Mouse (Mus musculus): ENCODE measurements at regions not wholly inside any gene's neighbourhood (a gene's known extent, or its start where the extent isn't known, plus 50 kb on each side); places are given as distances from the start of the nearest gene placed in this dataset.

- no peaks in the 10 kb centered on the region for H3K36me3 ChIP-seq (ENCODE audit: control insufficient read depth, insufficient read depth, low read length, poor library complexity, severe bottlenecking)
- H3K4me1 ChIP-seq (ENCODE audit: control insufficient read depth in 2 of 2, insufficient read depth in 2 of 2, low read length in 2 of 2, poor library complexity in 1 of 2): no peaks in the 10 kb centered on the region; a peak in 1 of 4 replicates
- no peak overlapping the region for H3K4me3 ChIP-seq (ENCODE audit: insufficient read depth in 1 of 2, low read depth in 1 of 2, low read length in 2 of 2, poor library complexity in 1 of 2, severe bottlenecking in 1 of 2)
- no peak for TF ChIP-seq ZNF384 (IDR thresholded peaks at IDR 0.05; ENCODE audit: low read depth, low read length)
- no peak for TF ChIP-seq HCFC1 (IDR thresholded peaks at IDR 0.05; ENCODE audit: borderline replicate concordance, insufficient read depth, low read length)
- no peak for TF ChIP-seq MAFK (IDR thresholded peaks at IDR 0.05; ENCODE audit: insufficient read depth, low read depth, low read length)
- TF ChIP-seq CHD2 (IDR thresholded peaks at IDR 0.05; ENCODE audit: low read depth, low read length): no peak
- TF ChIP-seq ZC3H11A (IDR thresholded peaks at IDR 0.05; ENCODE audit: borderline replicate concordance, low read depth, low read length): no peak
- H3K9me3 ChIP-seq (ENCODE audit: control insufficient read depth, insufficient read depth, low read depth, low read length): no peaks in the 10 kb centered on the region
- no peak overlapping the region for H3K9ac ChIP-seq (ENCODE audit: insufficient read depth, low read depth, low read length, poor library complexity, severe bottlenecking)
- DNase-seq (ENCODE audit: low read depth, low spot score): no peak
- in situ Hi-C loops (cut with MboI; ENCODE audit: low sequenced_read_pairs in 2 of 2, unreplicated experiment in 2 of 2): no loop called here
- no peak overlapping the region for H3K27ac ChIP-seq (ENCODE audit: insufficient read depth, low read depth, low read length, poor library complexity, severe bottlenecking)
Measured at GRCm38 (mm10) chr12:46025266-46025665, 793.5 kb downstream of the Nova1 start.

- Histone ChIP-seq H3K9ac (ENCODE audit: insufficient read depth, low read depth, low read length, poor library complexity, severe bottlenecking) (no peak overlapping the region), H3K36me3 (ENCODE audit: control insufficient read depth, insufficient read depth, low read length, poor library complexity, severe bottlenecking) (no peaks in the 10 kb centered on the region), H3K27ac (ENCODE audit: insufficient read depth, low read depth, low read length, poor library complexity, severe bottlenecking) (no peak overlapping the region), H3K4me3 (ENCODE audit: insufficient read depth in 1 of 2, low read depth in 1 of 2, low read length in 2 of 2, poor library complexity in 1 of 2, severe bottlenecking in 1 of 2) (no peak overlapping the region), H3K4me1 (ENCODE audit: control insufficient read depth in 2 of 2, insufficient read depth in 2 of 2, low read length in 2 of 2, poor library complexity in 1 of 2) (no peaks in the 10 kb centered on the region; a peak in 1 of 4 replicates), H3K9me3 (ENCODE audit: control insufficient read depth, insufficient read depth, low read depth, low read length) (no peaks in the 10 kb centered on the region)
- no peak for TF ChIP-seq ZC3H11A (IDR thresholded peaks at IDR 0.05; ENCODE audit: borderline replicate concordance, low read depth, low read length)
- no peak for TF ChIP-seq ZNF384 (IDR thresholded peaks at IDR 0.05; ENCODE audit: low read depth, low read length)
- TF ChIP-seq MAFK (IDR thresholded peaks at IDR 0.05; ENCODE audit: insufficient read depth, low read depth, low read length): no peak
- TF ChIP-seq HCFC1 (IDR thresholded peaks at IDR 0.05; ENCODE audit: borderline replicate concordance, insufficient read depth, low read length): no peak
- no peak for TF ChIP-seq CHD2 (IDR thresholded peaks at IDR 0.05; ENCODE audit: low read depth, low read length)
- no peak for DNase-seq (ENCODE audit: low read depth, low spot score)
- in situ Hi-C loops (cut with MboI; ENCODE audit: low sequenced_read_pairs in 2 of 2, unreplicated experiment in 2 of 2): no loop called here
Measured at GRCm38 (mm10) chr12:46021546-46021910, 797.2 kb downstream of the Nova1 start.

GRCm38 (mm10) chr12:46020835-46021545 is 797.7 kb downstream of the Nova1 start:
- Histone ChIP-seq H3K4me3 (ENCODE audit: insufficient read depth in 1 of 2, low read depth in 1 of 2, low read length in 2 of 2, poor library complexity in 1 of 2, severe bottlenecking in 1 of 2) (no peak overlapping the region), H3K27ac (ENCODE audit: insufficient read depth, low read depth, low read length, poor library complexity, severe bottlenecking) (no peak overlapping the region), H3K4me1 (ENCODE audit: control insufficient read depth in 2 of 2, insufficient read depth in 2 of 2, low read length in 2 of 2, poor library complexity in 1 of 2) (no peaks in the 10 kb centered on the region; a peak in 1 of 4 replicates), H3K36me3 (ENCODE audit: control insufficient read depth, insufficient read depth, low read length, poor library complexity, severe bottlenecking) (no peaks in the 10 kb centered on the region), H3K9ac (ENCODE audit: insufficient read depth, low read depth, low read length, poor library complexity, severe bottlenecking) (no peak overlapping the region), H3K9me3 (ENCODE audit: control insufficient read depth, insufficient read depth, low read depth, low read length) (no peaks in the 10 kb centered on the region)
- no peak for DNase-seq (ENCODE audit: low read depth, low spot score)
- no peak for TF ChIP-seq MAFK (IDR thresholded peaks at IDR 0.05; ENCODE audit: insufficient read depth, low read depth, low read length)
- no peak for TF ChIP-seq ZC3H11A (IDR thresholded peaks at IDR 0.05; ENCODE audit: borderline replicate concordance, low read depth, low read length)
- TF ChIP-seq HCFC1 (IDR thresholded peaks at IDR 0.05; ENCODE audit: borderline replicate concordance, insufficient read depth, low read length): no peak
- no peak for TF ChIP-seq CHD2 (IDR thresholded peaks at IDR 0.05; ENCODE audit: low read depth, low read length)
- no peak for TF ChIP-seq ZNF384 (IDR thresholded peaks at IDR 0.05; ENCODE audit: low read depth, low read length)
- in situ Hi-C loops (cut with MboI; ENCODE audit: low sequenced_read_pairs in 2 of 2, unreplicated experiment in 2 of 2): no loop called here

GRCm38 (mm10) chr12:45977691-45978414 is 840.9 kb downstream of the Nova1 start:
- no peak for TF ChIP-seq MAFK (IDR thresholded peaks at IDR 0.05; ENCODE audit: insufficient read depth, low read depth, low read length)
- TF ChIP-seq ZC3H11A (IDR thresholded peaks at IDR 0.05; ENCODE audit: borderline replicate concordance, low read depth, low read length): no peak
- no peak for TF ChIP-seq CHD2 (IDR thresholded peaks at IDR 0.05; ENCODE audit: low read depth, low read length)
- TF ChIP-seq ZNF384 (IDR thresholded peaks at IDR 0.05; ENCODE audit: low read depth, low read length): no peak
- TF ChIP-seq HCFC1 (IDR thresholded peaks at IDR 0.05; ENCODE audit: borderline replicate concordance, insufficient read depth, low read length): no peak

More at GRCm38 (mm10) chr12:45977691-45978414, 840.9 kb downstream of the Nova1 start:
- DNase-seq (ENCODE audit: low read depth, low spot score): no peak
- H3K9ac ChIP-seq (ENCODE audit: insufficient read depth, low read depth, low read length, poor library complexity, severe bottlenecking): no peak overlapping the region
- H3K36me3 ChIP-seq (ENCODE audit: control insufficient read depth, insufficient read depth, low read length, poor library complexity, severe bottlenecking): no peaks in the 10 kb centered on the region
- in situ Hi-C loops (cut with MboI; ENCODE audit: low sequenced_read_pairs in 2 of 2, unreplicated experiment in 2 of 2): no loop called here
- H3K4me3 ChIP-seq (ENCODE audit: insufficient read depth in 1 of 2, low read depth in 1 of 2, low read length in 2 of 2, poor library complexity in 1 of 2, severe bottlenecking in 1 of 2): no peak overlapping the region
- H3K9me3 ChIP-seq (ENCODE audit: control insufficient read depth, insufficient read depth, low read depth, low read length): no peaks in the 10 kb centered on the region
- no peaks in the 10 kb centered on the region for H3K4me1 ChIP-seq (ENCODE audit: control insufficient read depth in 2 of 2, insufficient read depth in 2 of 2, low read length in 2 of 2, poor library complexity in 1 of 2)
- no peak overlapping the region for H3K27ac ChIP-seq (ENCODE audit: insufficient read depth, low read depth, low read length, poor library complexity, severe bottlenecking)

Measured in ES-E14 (cell line).